Mouse (Mus musculus) limb, embryonic 11.5 days (tissue): Measurements from ENCODE around the gene Atg101. TPM values are rescaled to one million over a fixed set of nuclear protein-coding genes. Genes with fewer than 3 reads are reported as not detected.
A peak's percentile ranks its signal among the peaks of the same experiment; 100 is the strongest.

Experiments used
- ATAC-seq: fragments of 200-750 bp; cut with Nextera tagmentation; 2 replicates; pipeline ENCODE4 v1.8.0; 2017; ENCODE audit warnings: low read depth; ENCODE audit not compliant: insufficient number of reproducible peaks, low FRiP score, low TSS enrichment
- DNase-seq: peaks from one replicate; pipeline ENCODE4 v3.0.0-alpha.2; 2015; ENCODE audit warnings: low spot score
- H3K27ac ChIP-seq: fragments of 300-500 bp; sonication (generic); replicated peaks from 2 replicates; pipeline ENCODE4 v1.5.1; 2014; ENCODE audit warnings: low read depth, mild to moderate bottlenecking, low read length
- H3K27me3 ChIP-seq: fragments of 300-500 bp; sonication (generic); 2 replicates; pipeline ENCODE4 v1.6.1; 2014; ENCODE audit warnings: mild to moderate bottlenecking, low read length, mixed read lengths; ENCODE audit not compliant: control insufficient read depth, insufficient read depth
- H3K36me3 ChIP-seq: fragments of 300-500 bp; sonication (generic); 2 replicates; pipeline ENCODE4 v1.6.1; 2014; ENCODE audit warnings: mild to moderate bottlenecking, low read length, moderate library complexity, mixed read lengths; ENCODE audit not compliant: control insufficient read depth, insufficient read depth
- H3K4me1 ChIP-seq: fragments of 300-500 bp; sonication (generic); 2 replicates; pipeline ENCODE4 v1.6.1; 2014; ENCODE audit warnings: low read length, mixed read lengths; ENCODE audit not compliant: control insufficient read depth, insufficient read depth
- H3K4me2 ChIP-seq: fragments of 300-500 bp; sonication (generic); 2 replicates; pipeline ENCODE4 v1.6.1; 2014; ENCODE audit warnings: low read depth, mild to moderate bottlenecking, moderate library complexity; ENCODE audit not compliant: severe bottlenecking
- H3K4me3 ChIP-seq: fragments of 300-500 bp; sonication (generic); 2 replicates; pipeline ENCODE4 v1.5.1; 2014; ENCODE audit warnings: low read depth, low read length
- H3K9ac ChIP-seq: fragments of 300-500 bp; sonication (generic); 2 replicates; pipeline ENCODE4 v1.6.1; 2014; ENCODE audit warnings: mild to moderate bottlenecking, low read length
- H3K9me3 ChIP-seq: fragments of 300-500 bp; sonication (generic); 2 replicates; pipeline ENCODE4 v1.6.1; 2016; ENCODE audit warnings: low read length; ENCODE audit not compliant: control insufficient read depth
- WGBS: fragments of 180-500 bp; shearing (Covaris S2); extraction: QIAGEN DNeasy Blood & Tissue Kit; methylation state at CpG from one replicate; pipeline ENCODE4 v1.1.7; 2014; 5-methylcytosine and 5-hydroxymethylcytosine counted together
- polyA plus RNA-seq: library from polyadenylated mRNA; unstranded; fragments of >200 nt; fragmentation: Nextera tagmentation; extraction: Ambion mirVana; gene quantifications from 2 replicates; pipeline ENCODE4 v1.2.1, GENCODE M21; 2014

Gene Atg101
- polyA plus RNA-seq, 1 experiment from 2014 or later, result 73.1 TPM

- no peak overlapping the region for H3K4me2 ChIP-seq
- ATAC-seq (no peak), DNase-seq (no peak)
- H3K4me1 ChIP-seq, result peaks cover 5% of the 10 kb centered on the region; the same call in 1 of the 2 replicates
- no peaks in the 10 kb centered on the region for H3K27me3 ChIP-seq
- 41% methylated on average over 5 of the region's 5 CpGs for WGBS
- H3K9me3 ChIP-seq, result no peaks in the 10 kb centered on the region
- H3K36me3 ChIP-seq, result no peaks in the 10 kb centered on the region
- no peak overlapping the region for H3K9ac ChIP-seq
- 0 out of 2 replicates have a peak overlapping the region, but pooled peaks have one; percentile 1 for H3K27ac ChIP-seq
- no peak overlapping the region for H3K4me3 ChIP-seq
Measured at GRCm38 (mm10) chr15:101309493-101309892, 25.4 kb downstream of the Atg101 start.

- no peaks in the 10 kb centered on the region for H3K36me3 ChIP-seq
- H3K9me3 ChIP-seq, result no peaks in the 10 kb centered on the region
- peaks cover 5% of the 10 kb centered on the region; the same call in 1 of the 2 replicates for H3K4me1 ChIP-seq
- H3K27me3 ChIP-seq, result no peaks in the 10 kb centered on the region
- DNase-seq, result no peak
- H3K4me2 ChIP-seq, result no peak overlapping the region
- 61% methylated on average over 14 of the region's 15 CpGs for WGBS
- no peak for ATAC-seq
- no peak overlapping the region for H3K9ac ChIP-seq
- H3K4me3 ChIP-seq, result no peak overlapping the region
- no peak overlapping the region for H3K27ac ChIP-seq
Measured at GRCm38 (mm10) chr15:101311087-101311770, 27.2 kb downstream of the Atg101 start.

- H3K4me1 ChIP-seq, result peaks cover 7% of the 10 kb centered on the region; the same call in 1 of the 2 replicates
Measured at GRCm38 (mm10) chr15:101312006-101312405, 27.9 kb downstream of the Atg101 start.

GRCm38 (mm10) chr15:101315378-101315777 lies 31.3 kb downstream of the Atg101 start:
- Histone ChIP-seq H3K4me1 (0 out of 2 replicates have a peak, but pooled peaks cover 10% of the 10 kb centered on the region), H3K9ac (no peak overlapping the region), H3K4me2 (no peak overlapping the region), H3K4me3 (no peak overlapping the region), H3K36me3 (no peaks in the 10 kb centered on the region), H3K27me3 (no peaks in the 10 kb centered on the region), H3K27ac (no peak overlapping the region), H3K9me3 (no peaks in the 10 kb centered on the region)
- no peak for DNase-seq
- WGBS, result 88% methylated on average over 4 of the region's 4 CpGs
- no peak for ATAC-seq

More at GRCm38 (mm10) chr15:101312006-101312405, 27.9 kb downstream of the Atg101 start:
- H3K27me3 ChIP-seq, result no peaks in the 10 kb centered on the region
- 78% methylated on average over 6 of the region's 6 CpGs for whole genome bisulfite sequencing
- no peak overlapping the region for H3K4me3 ChIP-seq
- H3K36me3 ChIP-seq, result no peaks in the 10 kb centered on the region
- DNase-seq (no peak), ATAC-seq (no peak)
- H3K9me3 ChIP-seq, result no peaks in the 10 kb centered on the region
- H3K27ac ChIP-seq, result no peak overlapping the region
- H3K4me2 ChIP-seq, result no peak overlapping the region
- H3K9ac ChIP-seq, result no peak overlapping the region

- DNase-seq (peak; percentile 92), ATAC-seq (peak; percentile 90)
- Histone ChIP-seq H3K9ac (no peak overlapping the region), H3K27me3 (no peaks in the 10 kb centered on the region), H3K4me3 (no peak overlapping the region), H3K27ac (no peak overlapping the region), H3K36me3 (no peaks in the 10 kb centered on the region), H3K9me3 (no peaks in the 10 kb centered on the region), H3K4me2 (peak overlapping the region; percentile 20; the same call in 1 of the 2 replicates), H3K4me1 (0 out of 2 replicates have a peak, but pooled peaks cover 10% of the 10 kb centered on the region)
- WGBS, result 6% methylated on average over 11 of the region's 11 CpGs
Measured at GRCm38 (mm10) chr15:101315832-101316231, 31.8 kb downstream of the Atg101 start.

GRCm38 (mm10) chr15:101316279-101316912 lies 32.3 kb downstream of the Atg101 start:
- ATAC-seq (no peak), DNase-seq (no peak)
- Histone ChIP-seq H3K9ac (no peak overlapping the region), H3K4me1 (0 out of 2 replicates have a peak, but pooled peaks cover 10% of the 10 kb centered on the region), H3K27ac (no peak overlapping the region), H3K36me3 (no peaks in the 10 kb centered on the region), H3K9me3 (no peaks in the 10 kb centered on the region), H3K27me3 (no peaks in the 10 kb centered on the region), H3K4me3 (no peak overlapping the region), H3K4me2 (no peak overlapping the region)
- WGBS, result 69% methylated on average over 13 of the region's 13 CpGs

- Histone ChIP-seq H3K4me3 (no peak overlapping the region), H3K9me3 (no peaks in the 10 kb centered on the region)
- DNase-seq, result no peak
Measured at GRCm38 (mm10) chr15:101316913-101317813, 33.1 kb downstream of the Atg101 start.

More at GRCm38 (mm10) chr15:101316913-101317813, 33.1 kb downstream of the Atg101 start:
- H3K27me3 ChIP-seq, result no peaks in the 10 kb centered on the region
- 0 out of 2 replicates have a peak, but pooled peaks cover 10% of the 10 kb centered on the region for H3K4me1 ChIP-seq
- H3K36me3 ChIP-seq, result no peaks in the 10 kb centered on the region
- no peak overlapping the region for H3K9ac ChIP-seq
- no peak overlapping the region for H3K27ac ChIP-seq
- ATAC-seq, result no peak
- 68% methylated on average over 18 of the region's 18 CpGs for WGBS
- no peak overlapping the region for H3K4me2 ChIP-seq
